Mouse (Mus musculus): Measurements from ENCODE around the gene Rchy1.

The Rchy1 gene

GRCm38 (mm10) chr5:91962639-91963440 is at the start of gene Rchy1:
Rchy1 (minus strand) TSS chr5:91963068.
- peak; percentile 90 for DNase-seq (ENCODE audit: low read depth, low spot score)

GRCm38 (mm10) chr5:92011756-92012155 is 48.9 kb upstream of the Rchy1 start:
- DNase-seq (ENCODE audit: low read depth, low spot score): no peak

GRCm38 (mm10) chr5:92009827-92010226 is 47.0 kb upstream of the Rchy1 start:
- no peak for DNase-seq (ENCODE audit: low read depth, low spot score)

- DNase-seq (ENCODE audit: low read depth, low spot score): no peak
Measured at GRCm38 (mm10) chr5:92003011-92003410, 40.1 kb upstream of the Rchy1 start.

GRCm38 (mm10) chr5:92000770-92001169 is 37.9 kb upstream of the Rchy1 start:
- no peak for DNase-seq (ENCODE audit: low read depth, low spot score)

- no peak for DNase-seq (ENCODE audit: low read depth, low spot score)
Measured at GRCm38 (mm10) chr5:91994546-91994945, 31.7 kb upstream of the Rchy1 start.

- no peak for DNase-seq (ENCODE audit: low read depth, low spot score)
Measured at GRCm38 (mm10) chr5:91993061-91993460, 30.2 kb upstream of the Rchy1 start.

- DNase-seq (ENCODE audit: low read depth, low spot score): no peak
Measured at GRCm38 (mm10) chr5:91991191-91991937, 28.5 kb upstream of the Rchy1 start.

GRCm38 (mm10) chr5:91989261-91989660 is 26.4 kb upstream of the Rchy1 start:
- no peak for DNase-seq (ENCODE audit: low read depth, low spot score)

- no peak for DNase-seq (ENCODE audit: low read depth, low spot score)
Measured at GRCm38 (mm10) chr5:91987799-91988198, 24.9 kb upstream of the Rchy1 start.

GRCm38 (mm10) chr5:91987236-91987635 is 24.4 kb upstream of the Rchy1 start, which contains the start of gene Odaph:
Odaph (plus strand) TSS chr5:91987475.
- DNase-seq (ENCODE audit: low read depth, low spot score): no peak

- no peak for DNase-seq (ENCODE audit: low read depth, low spot score)
Measured at GRCm38 (mm10) chr5:91985721-91986120, 22.9 kb upstream of the Rchy1 start.

- DNase-seq (ENCODE audit: low read depth, low spot score): no peak
Measured at GRCm38 (mm10) chr5:91983490-91983889, 20.6 kb upstream of the Rchy1 start.

- no peak for DNase-seq (ENCODE audit: low read depth, low spot score)
Measured at GRCm38 (mm10) chr5:91981176-91981840, 18.4 kb upstream of the Rchy1 start.

GRCm38 (mm10) chr5:91977397-91977770 is 14.5 kb upstream of the Rchy1 start:
- DNase-seq (ENCODE audit: low read depth, low spot score): no peak

- DNase-seq (ENCODE audit: low read depth, low spot score): no peak
Measured at GRCm38 (mm10) chr5:91976566-91977396, 13.9 kb upstream of the Rchy1 start.

GRCm38 (mm10) chr5:91975758-91976157 is 12.9 kb upstream of the Rchy1 start:
- DNase-seq (ENCODE audit: low read depth, low spot score): no peak

- no peak for DNase-seq (ENCODE audit: low read depth, low spot score)
Measured at GRCm38 (mm10) chr5:91974002-91974401, 11.1 kb upstream of the Rchy1 start.

- no peak for DNase-seq (ENCODE audit: low read depth, low spot score)
Measured at GRCm38 (mm10) chr5:91972046-91972445, 9.2 kb upstream of the Rchy1 start.

- no peak for DNase-seq (ENCODE audit: low read depth, low spot score)
Measured at GRCm38 (mm10) chr5:91962259-91962638, 619 bp downstream of the Rchy1 start.

- no peak for DNase-seq (ENCODE audit: low read depth, low spot score)
Measured at GRCm38 (mm10) chr5:91961370-91961769, 1.5 kb downstream of the Rchy1 start.
